8 mouse cellular contexts compared by ENCODE assay signal in the genomic region with DNA sequence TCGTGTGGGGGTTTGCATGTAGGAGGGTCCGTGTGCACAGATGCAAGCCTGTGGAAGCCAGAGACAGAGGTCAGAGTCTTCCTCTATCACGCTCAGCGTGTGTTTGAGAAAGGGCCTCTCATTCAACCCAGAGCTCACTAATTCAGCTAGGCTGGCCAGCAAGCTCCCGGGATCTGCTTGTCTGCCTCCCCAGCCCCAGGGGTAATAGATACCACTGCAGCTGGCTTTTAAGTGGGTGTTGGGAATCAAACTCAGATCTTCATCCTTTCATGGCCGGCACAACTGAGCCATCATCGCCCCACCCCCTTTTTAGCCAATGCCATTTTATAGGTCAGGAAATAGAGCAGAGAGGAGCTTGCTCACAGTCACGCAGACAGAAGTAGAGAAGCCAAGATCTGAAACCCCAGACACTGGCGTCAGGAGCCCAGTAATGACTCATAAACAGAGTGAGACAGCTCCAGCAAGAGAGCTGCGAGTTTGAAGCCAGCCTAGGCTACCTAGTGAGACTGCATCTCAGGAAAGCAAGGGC.
DNase-seq lines count a peak whose midpoint lies in the region; ATAC-seq lines count a peak whose summit lies in the region.

No protein-coding gene starts in this region.

- H3K4me1 ChIP-seq in forebrain, embryonic 10.5 days: peaks cover 88% of the 10 kb centered on the region
- H3K4me1 ChIP-seq in intestine, embryonic 14.5 days (replicated peaks; ENCODE audit: control insufficient read depth, insufficient read depth, low read length): peaks cover 68% of the 10 kb centered on the region

- H3K36me3 ChIP-seq in forebrain, embryonic 10.5 days (replicated peaks): no peaks in the 10 kb centered on the region
- H3K36me3 ChIP-seq in intestine, embryonic 14.5 days (ENCODE audit: control insufficient read depth, insufficient read depth, low read length): no peaks in the 10 kb centered on the region

- peak overlapping the region; percentile 99 for H3K27ac ChIP-seq in forebrain, embryonic 10.5 days
- peak overlapping the region; percentile 99 for H3K27ac ChIP-seq in intestine, embryonic 14.5 days (ENCODE audit: low read depth)

- ATAC-seq in intestine, embryonic 14.5 days (replicated peaks; ENCODE audit: low FRiP score, low TSS enrichment, low read depth): no peak
- ATAC-seq in frontal cortex, adult (ENCODE audit: low TSS enrichment): no peak

- H3K4me2 ChIP-seq in intestine, embryonic 14.5 days (ENCODE audit: low read length): no peak overlapping the region

- H3K4me3 ChIP-seq in forebrain, embryonic 10.5 days: peak overlapping the region; percentile 31; the same call in 1 of the 2 replicates
- no peak overlapping the region for H3K4me3 ChIP-seq in intestine, embryonic 14.5 days (ENCODE audit: low read depth, low read length)

- no peak overlapping the region for H3K9ac ChIP-seq in intestine, embryonic 14.5 days (ENCODE audit: low read length)

- H3K9me3 ChIP-seq in forebrain, embryonic 10.5 days: no peaks in the 10 kb centered on the region
- no peaks in the 10 kb centered on the region for H3K9me3 ChIP-seq in intestine, embryonic 14.5 days (ENCODE audit: control insufficient read depth, low read length)

- peak; percentile 54 to 59 for DNase-seq in heart, adult 9 months (ENCODE audit: low spot score in 2 of 2)
- no peak for DNase-seq in heart, postnatal 25 days (ENCODE audit: low spot score)
- DNase-seq in adrenal gland, postnatal 14 days: peak; percentile 72
- DNase-seq in forebrain, embryonic 10.5 days (ENCODE audit: extremely low spot score, low spot score): peak; percentile 47
- DNase-seq in intestine, embryonic 14.5 days (ENCODE audit: low spot score): peak; percentile 57
- peak; percentile 44 for DNase-seq in neural tube, embryonic 10.5 days (ENCODE audit: extremely low spot score, low spot score)
- no peak for DNase-seq in layer of hippocampus, postnatal 14 days (ENCODE audit: low spot score in 2 of 2)

- 0 out of 2 replicates have a peak, but pooled peaks cover 5% of the 10 kb centered on the region for H3K27me3 ChIP-seq in forebrain, embryonic 10.5 days (ENCODE audit: poor library complexity, severe bottlenecking)
- H3K27me3 ChIP-seq in intestine, embryonic 14.5 days (replicated peaks; ENCODE audit: control insufficient read depth, insufficient read depth, low read length): no peaks in the 10 kb centered on the region

- WGBS in forebrain, embryonic 10.5 days: 8% methylated on average over 10 of the region's 10 CpGs
- WGBS in intestine, embryonic 14.5 days: 26% methylated on average over 10 of the region's 10 CpGs

- intact Hi-C loops in heart, postnatal 25 days (cut with DNase I): no loop called here

Comparison
In these comparisons a context has a peak if more than half of its experiments do, and no peak if none do; other contexts are left out.
1. DNase-seq: peak in heart, adult 9 months (2 of 2), adrenal gland, postnatal 14 days (single experiment), forebrain, embryonic 10.5 days (single experiment), intestine, embryonic 14.5 days (single experiment) and neural tube, embryonic 10.5 days (single experiment); none in heart, postnatal 25 days (single experiment) and layer of hippocampus, postnatal 14 days (0 of 2).